Mouse (Mus musculus): ENCODE data around the gene Cntln. TPM values are rescaled to one million over a fixed set of nuclear protein-coding genes. Genes with fewer than 3 reads are reported as not detected.

Gene Cntln
- polyA plus RNA-seq (2014; fragmentation: Nextera tagmentation; extraction: Ambion mirVana) = 4.0 TPM in 2 replicates

DNA sequence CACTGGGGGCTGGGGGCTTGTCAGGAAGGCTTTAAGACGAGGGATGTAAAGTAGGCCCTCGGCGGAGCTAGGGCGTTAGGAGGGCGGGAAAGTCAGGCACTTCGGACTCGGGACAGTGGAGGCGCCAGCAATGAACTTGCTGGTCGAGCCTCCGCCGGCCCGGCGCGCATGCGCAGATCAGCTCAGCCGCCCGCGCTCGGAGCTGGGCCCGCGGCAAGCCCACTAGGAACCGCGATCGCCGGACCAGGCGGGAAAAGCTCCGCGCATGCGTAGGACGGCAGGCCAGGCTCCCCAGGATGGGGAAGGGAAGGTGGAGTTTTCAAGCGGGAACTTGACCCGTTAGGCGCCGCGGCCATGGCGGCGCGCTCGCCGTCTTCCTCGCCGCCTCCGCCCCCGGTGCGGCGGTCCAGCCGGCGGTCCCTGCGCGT, at the start of gene Cntln:
TSS of gene Cntln (plus strand) at position 199 of the 428 bp plus-strand sequence.
- H3K9me3 ChIP-seq (ENCODE audit: control insufficient read depth, low read length) = peaks cover 5% of the 10 kb centered on the region; the same call in 1 of the 2 replicates
- peak; percentile 84 for ATAC-seq (replicated peaks; ENCODE audit: low FRiP score)
- H3K4me3 ChIP-seq (ENCODE audit: low read depth, low read length) = peak within 1 kb of the TSS; percentile 67
- WGBS = 2% methylated on average over 44 of the region's 50 CpGs
- H3K9ac ChIP-seq (ENCODE audit: low read depth, low read length) = peak within 1 kb of the TSS; percentile 83
- no peaks in the 10 kb centered on the region for H3K4me1 ChIP-seq (replicated peaks; ENCODE audit: control insufficient read depth, insufficient read depth, low read length)
- peak within 1 kb of the TSS; percentile 82 for H3K4me2 ChIP-seq
- H3K36me3 ChIP-seq (ENCODE audit: control insufficient read depth, insufficient read depth, low read length) = no peaks in the 10 kb centered on the region; the same call in 1 of the 2 replicates
- peak within 1 kb of the TSS; percentile 70 for H3K27ac ChIP-seq (ENCODE audit: low read depth, low read length)
- DNase-seq (ENCODE audit: low spot score) = peak; percentile 80
- peaks cover 3% of the 10 kb centered on the region; the same call in 1 of the 2 replicates for H3K27me3 ChIP-seq (replicated peaks; ENCODE audit: control insufficient read depth, insufficient read depth, low read length)

DNA sequence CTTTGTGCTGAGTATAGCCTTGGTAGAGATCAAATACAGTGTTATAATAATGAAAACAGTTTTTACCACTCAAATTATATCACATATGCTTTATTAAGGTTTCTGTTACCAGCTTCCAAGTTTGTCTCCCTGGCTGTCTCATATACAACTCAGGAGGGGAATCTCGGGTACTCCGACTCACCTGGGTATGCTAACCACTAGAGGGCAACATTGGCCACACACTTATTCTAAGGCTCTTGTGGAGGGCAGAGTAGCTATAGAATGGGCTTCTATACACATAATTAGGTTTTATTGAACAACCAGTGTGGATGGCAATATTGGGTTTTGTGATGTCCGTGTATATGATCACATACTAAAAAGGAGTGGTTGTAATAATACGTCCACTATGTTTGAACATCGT, 47.1 kb upstream of the Cntln start:
- 41% methylated on average over 5 of the region's 5 CpGs for WGBS
- H3K27me3 ChIP-seq (replicated peaks; ENCODE audit: control insufficient read depth, insufficient read depth, low read length) = no peaks in the 10 kb centered on the region
- H3K36me3 ChIP-seq (ENCODE audit: control insufficient read depth, insufficient read depth, low read length) = no peaks in the 10 kb centered on the region
- no peaks in the 10 kb centered on the region for H3K9me3 ChIP-seq (ENCODE audit: control insufficient read depth, low read length)
- H3K4me3 ChIP-seq (ENCODE audit: low read depth, low read length) = no peak overlapping the region
- ATAC-seq (replicated peaks; ENCODE audit: low FRiP score) = no peak
- DNase-seq (ENCODE audit: low spot score) = no peak
- H3K4me1 ChIP-seq (replicated peaks; ENCODE audit: control insufficient read depth, insufficient read depth, low read length) = no peaks in the 10 kb centered on the region
- no peak overlapping the region for H3K27ac ChIP-seq (ENCODE audit: low read depth, low read length)
- no peak overlapping the region for H3K4me2 ChIP-seq
- no peak overlapping the region for H3K9ac ChIP-seq (ENCODE audit: low read depth, low read length)

GRCm38 (mm10) chr4:84838545-84838944, 45.6 kb upstream of the Cntln start:
- H3K27me3 ChIP-seq (replicated peaks; ENCODE audit: control insufficient read depth, insufficient read depth, low read length) = no peaks in the 10 kb centered on the region
- DNase-seq (ENCODE audit: low spot score) (no peak), ATAC-seq (replicated peaks; ENCODE audit: low FRiP score) (no peak)
- H3K9ac ChIP-seq (ENCODE audit: low read depth, low read length) = no peak overlapping the region
- H3K27ac ChIP-seq (ENCODE audit: low read depth, low read length) = no peak overlapping the region
- no peak overlapping the region for H3K4me2 ChIP-seq
- WGBS = 76% methylated on average over 3 of the region's 3 CpGs
- H3K9me3 ChIP-seq (ENCODE audit: control insufficient read depth, low read length) = no peaks in the 10 kb centered on the region
- H3K4me3 ChIP-seq (ENCODE audit: low read depth, low read length) = no peak overlapping the region
- H3K36me3 ChIP-seq (ENCODE audit: control insufficient read depth, insufficient read depth, low read length) = no peaks in the 10 kb centered on the region
- no peaks in the 10 kb centered on the region for H3K4me1 ChIP-seq (replicated peaks; ENCODE audit: control insufficient read depth, insufficient read depth, low read length)

DNA sequence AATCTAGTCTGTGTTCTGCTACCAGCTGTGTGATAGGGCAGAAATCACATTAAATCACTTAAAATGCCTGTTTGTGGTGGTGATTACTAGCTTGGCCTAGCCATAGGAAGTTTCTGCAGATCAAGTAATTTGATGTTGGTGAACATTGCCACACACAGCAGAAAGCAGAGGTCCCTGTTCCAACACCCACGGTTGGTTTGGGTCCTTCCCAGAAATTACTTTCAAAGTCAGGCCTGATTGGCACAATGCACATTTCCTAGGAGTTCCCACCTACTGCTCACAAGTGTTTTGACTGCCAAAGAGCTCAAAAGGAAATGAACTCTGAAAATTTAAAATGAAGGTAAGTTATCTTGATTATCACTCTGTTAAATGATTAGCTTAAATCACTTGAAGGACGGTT, 44.6 kb upstream of the Cntln start:
- H3K4me2 ChIP-seq = no peak overlapping the region
- no peak overlapping the region for H3K9ac ChIP-seq (ENCODE audit: low read depth, low read length)
- H3K4me3 ChIP-seq (ENCODE audit: low read depth, low read length) = no peak overlapping the region
- no peaks in the 10 kb centered on the region for H3K9me3 ChIP-seq (ENCODE audit: control insufficient read depth, low read length)
- H3K27ac ChIP-seq (ENCODE audit: low read depth, low read length) = no peak overlapping the region
- ATAC-seq (replicated peaks; ENCODE audit: low FRiP score) = no peak
- no peaks in the 10 kb centered on the region for H3K4me1 ChIP-seq (replicated peaks; ENCODE audit: control insufficient read depth, insufficient read depth, low read length)
- no peak for DNase-seq (ENCODE audit: low spot score)
- no peaks in the 10 kb centered on the region for H3K36me3 ChIP-seq (ENCODE audit: control insufficient read depth, insufficient read depth, low read length)
- H3K27me3 ChIP-seq (replicated peaks; ENCODE audit: control insufficient read depth, insufficient read depth, low read length) = no peaks in the 10 kb centered on the region
- WGBS = 82% methylated on average over 2 of the region's 2 CpGs

DNA sequence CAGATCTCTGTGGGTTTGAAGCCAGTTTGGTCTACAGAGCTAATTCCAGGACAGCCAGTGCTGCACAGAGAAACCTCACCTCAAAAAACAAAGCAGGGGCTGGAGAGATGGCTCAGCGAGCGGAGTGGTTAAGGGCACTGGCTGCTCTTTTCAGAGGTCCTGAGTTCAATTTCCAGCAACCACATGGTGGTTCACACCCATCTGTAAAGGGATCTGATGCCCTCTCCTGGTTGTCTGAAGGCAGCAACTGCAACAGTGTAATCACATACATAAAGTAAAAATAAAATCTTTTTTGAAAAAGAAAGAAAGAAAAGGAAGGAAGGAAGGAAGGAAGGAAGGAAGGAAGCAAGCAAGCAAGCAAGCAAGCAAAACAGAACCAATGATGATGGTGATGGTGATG, 26.5 kb upstream of the Cntln start:
- WGBS = 80% methylated on average over 2 of the region's 2 CpGs
- no peak overlapping the region for H3K4me3 ChIP-seq (ENCODE audit: low read depth, low read length)
- H3K27ac ChIP-seq (ENCODE audit: low read depth, low read length) = no peak overlapping the region
- H3K36me3 ChIP-seq (ENCODE audit: control insufficient read depth, insufficient read depth, low read length) = no peaks in the 10 kb centered on the region
- H3K4me2 ChIP-seq = no peak overlapping the region
- no peaks in the 10 kb centered on the region for H3K27me3 ChIP-seq (replicated peaks; ENCODE audit: control insufficient read depth, insufficient read depth, low read length)
- H3K9me3 ChIP-seq (ENCODE audit: control insufficient read depth, low read length) = no peaks in the 10 kb centered on the region
- no peak overlapping the region for H3K9ac ChIP-seq (ENCODE audit: low read depth, low read length)
- no peak for ATAC-seq (replicated peaks; ENCODE audit: low FRiP score)
- DNase-seq (ENCODE audit: low spot score) = no peak
- no peaks in the 10 kb centered on the region for H3K4me1 ChIP-seq (replicated peaks; ENCODE audit: control insufficient read depth, insufficient read depth, low read length)

- H3K4me3 ChIP-seq (ENCODE audit: low read depth, low read length) = no peak overlapping the region
- no peak overlapping the region for H3K27ac ChIP-seq (ENCODE audit: low read depth, low read length)
- no peak overlapping the region for H3K4me2 ChIP-seq
- no peaks in the 10 kb centered on the region for H3K9me3 ChIP-seq (ENCODE audit: control insufficient read depth, low read length)
- H3K36me3 ChIP-seq (ENCODE audit: control insufficient read depth, insufficient read depth, low read length) = no peaks in the 10 kb centered on the region
- 48% methylated on average over 3 of the region's 3 CpGs for WGBS
- DNase-seq (ENCODE audit: low spot score) (no peak), ATAC-seq (replicated peaks; ENCODE audit: low FRiP score) (no peak)
- no peak overlapping the region for H3K9ac ChIP-seq (ENCODE audit: low read depth, low read length)
- H3K4me1 ChIP-seq (replicated peaks; ENCODE audit: control insufficient read depth, insufficient read depth, low read length) = no peaks in the 10 kb centered on the region
- no peaks in the 10 kb centered on the region for H3K27me3 ChIP-seq (replicated peaks; ENCODE audit: control insufficient read depth, insufficient read depth, low read length)
Measured at GRCm38 (mm10) chr4:84876347-84876746, 7.8 kb upstream of the Cntln start.

- Histone ChIP-seq H3K36me3 (ENCODE audit: control insufficient read depth, insufficient read depth, low read length) (no peaks in the 10 kb centered on the region; the same call in 1 of the 2 replicates), H3K4me1 (replicated peaks; ENCODE audit: control insufficient read depth, insufficient read depth, low read length) (no peaks in the 10 kb centered on the region), H3K27me3 (replicated peaks; ENCODE audit: control insufficient read depth, insufficient read depth, low read length) (peaks cover 3% of the 10 kb centered on the region; the same call in 1 of the 2 replicates), H3K4me2 (peak overlapping the region; percentile 82), H3K27ac (ENCODE audit: low read depth, low read length) (no peak overlapping the region), H3K9ac (ENCODE audit: low read depth, low read length) (no peak overlapping the region), H3K9me3 (ENCODE audit: control insufficient read depth, low read length) (peaks cover 5% of the 10 kb centered on the region; the same call in 1 of the 2 replicates), H3K4me3 (ENCODE audit: low read depth, low read length) (no peak overlapping the region)
- 71% methylated on average over 12 of the region's 12 CpGs for WGBS
- DNase-seq (ENCODE audit: low spot score) (no peak), ATAC-seq (replicated peaks; ENCODE audit: low FRiP score) (0 out of 2 replicates have a peak, but pooled peaks have one; percentile 2)
Measured at GRCm38 (mm10) chr4:84883646-84884045, 463 bp upstream of the Cntln start.

GRCm38 (mm10) chr4:84884539-84885270, 596 bp downstream of the Cntln start:
- H3K27me3 ChIP-seq (replicated peaks; ENCODE audit: control insufficient read depth, insufficient read depth, low read length) = peaks cover 3% of the 10 kb centered on the region; the same call in 1 of the 2 replicates
- H3K36me3 ChIP-seq (ENCODE audit: control insufficient read depth, insufficient read depth, low read length) = no peaks in the 10 kb centered on the region; the same call in 1 of the 2 replicates
- H3K4me2 ChIP-seq = peak overlapping the region; percentile 82
- H3K27ac ChIP-seq (ENCODE audit: low read depth, low read length) = peak overlapping the region; percentile 70
- H3K9ac ChIP-seq (ENCODE audit: low read depth, low read length) = peak overlapping the region; percentile 83
- no peaks in the 10 kb centered on the region for H3K4me1 ChIP-seq (replicated peaks; ENCODE audit: control insufficient read depth, insufficient read depth, low read length)
- H3K4me3 ChIP-seq (ENCODE audit: low read depth, low read length) = peak overlapping the region; percentile 67
- peak; percentile 66 for DNase-seq (ENCODE audit: low spot score)
- WGBS = 5% methylated on average over 44 of the region's 60 CpGs
- ATAC-seq (replicated peaks; ENCODE audit: low FRiP score) = peak; percentile 66
- peaks cover 5% of the 10 kb centered on the region; the same call in 1 of the 2 replicates for H3K9me3 ChIP-seq (ENCODE audit: control insufficient read depth, low read length)

GRCm38 (mm10) chr4:84885271-84885540, 1.1 kb downstream of the Cntln start:
- ATAC-seq (replicated peaks; ENCODE audit: low FRiP score) (no peak), DNase-seq (ENCODE audit: low spot score) (no peak)
- Histone ChIP-seq H3K4me2 (peak overlapping the region; percentile 82), H3K9ac (ENCODE audit: low read depth, low read length) (no peak overlapping the region), H3K27me3 (replicated peaks; ENCODE audit: control insufficient read depth, insufficient read depth, low read length) (peaks cover 3% of the 10 kb centered on the region; the same call in 1 of the 2 replicates), H3K27ac (ENCODE audit: low read depth, low read length) (no peak overlapping the region), H3K4me1 (replicated peaks; ENCODE audit: control insufficient read depth, insufficient read depth, low read length) (no peaks in the 10 kb centered on the region), H3K4me3 (ENCODE audit: low read depth, low read length) (peak overlapping the region; percentile 67; the same call in 1 of the 2 replicates), H3K36me3 (ENCODE audit: control insufficient read depth, insufficient read depth, low read length) (peaks cover under 1% of the 10 kb centered on the region; the same call in 1 of the 2 replicates), H3K9me3 (ENCODE audit: control insufficient read depth, low read length) (peaks cover 5% of the 10 kb centered on the region; the same call in 1 of the 2 replicates)
- 66% methylated on average over 1 of the region's 1 CpGs for WGBS
